Mouse (Mus musculus): Measurements from ENCODE around the gene Ppp1r1c. TPM values are rescaled to one million over a fixed set of nuclear protein-coding genes. Genes with fewer than 3 reads are reported as not detected.

Ppp1r1c gene
- polyA plus RNA-seq, 1 experiment, result not detected

DNA sequence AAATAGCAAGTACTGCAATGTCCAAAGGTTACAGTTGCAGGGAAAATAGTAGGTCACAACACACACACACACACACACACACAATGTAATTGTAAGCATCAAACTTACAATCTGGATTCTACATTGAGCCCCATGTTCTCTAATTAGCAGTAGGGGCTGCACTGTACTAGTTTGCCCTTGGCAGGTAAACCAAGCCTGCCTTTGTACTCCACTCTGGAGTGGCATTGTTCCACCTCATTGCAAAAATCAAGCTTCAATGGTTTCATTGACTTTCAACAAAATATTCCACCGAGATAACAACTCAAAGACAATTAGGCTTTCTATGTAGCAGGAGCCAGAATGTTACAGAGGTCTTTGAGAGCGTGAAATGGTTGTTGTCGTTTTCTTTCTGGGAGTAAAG, 62.7 kb downstream of the Ppp1r1c start:
- TF ChIP-seq CTCF (IDR thresholded peaks at IDR 0.05; ENCODE audit: low read depth, low read length), result no peak
- no peak for TF ChIP-seq EP300 (IDR thresholded peaks at IDR 0.05; ENCODE audit: insufficient read depth, low read depth, low read length)
- no peak for TF ChIP-seq POLR2A (IDR thresholded peaks at IDR 0.05; ENCODE audit: insufficient read depth, low read length)
- Histone ChIP-seq H3K27me3 (ENCODE audit: control insufficient read depth, insufficient read depth, low read length, poor library complexity, severe bottlenecking) (no peaks in the 10 kb centered on the region), H3K4me1 (ENCODE audit: control insufficient read depth, insufficient read depth, low read length) (no peaks in the 10 kb centered on the region), H3K9me3 (replicated peaks; ENCODE audit: control insufficient read depth, insufficient read depth, low read length, poor library complexity, severe bottlenecking) (no peaks in the 10 kb centered on the region), H3K36me3 (ENCODE audit: control insufficient read depth, insufficient read depth, low read length, poor library complexity, severe bottlenecking) (no peaks in the 10 kb centered on the region), H3K9ac (ENCODE audit: low read depth, poor library complexity, severe bottlenecking) (no peak overlapping the region), H3K27ac (ENCODE audit: insufficient read depth, low read length) (no peak overlapping the region), H3K4me3 (ENCODE audit: low read depth, low read length) (no peak overlapping the region)

DNA sequence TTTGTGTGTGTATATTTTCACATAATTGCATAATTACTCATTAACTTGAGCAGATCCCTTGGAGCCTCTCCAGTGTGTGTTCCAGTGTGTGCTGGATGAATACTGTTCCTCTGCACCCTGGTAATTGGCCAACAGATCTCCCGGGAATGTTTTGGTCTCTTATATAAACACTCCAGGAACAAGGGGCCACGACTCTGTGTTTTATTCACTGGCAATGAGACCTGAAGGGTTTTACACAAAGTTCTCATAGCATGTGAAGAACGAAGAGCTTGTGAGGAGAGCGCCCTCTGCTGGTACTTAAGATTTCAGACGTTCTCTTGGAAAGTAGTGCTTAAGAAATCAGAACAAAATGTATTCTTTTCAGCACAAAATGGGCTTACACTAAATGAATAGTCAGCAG, 66.8 kb downstream of the Ppp1r1c start:
- TF ChIP-seq CTCF (IDR thresholded peaks at IDR 0.05; ENCODE audit: low read depth, low read length) (no peak), POLR2A (IDR thresholded peaks at IDR 0.05; ENCODE audit: insufficient read depth, low read length) (no peak), EP300 (IDR thresholded peaks at IDR 0.05; ENCODE audit: insufficient read depth, low read depth, low read length) (no peak)
- H3K9ac ChIP-seq (ENCODE audit: low read depth, poor library complexity, severe bottlenecking), result no peak overlapping the region
- H3K27me3 ChIP-seq (ENCODE audit: control insufficient read depth, insufficient read depth, low read length, poor library complexity, severe bottlenecking), result no peaks in the 10 kb centered on the region
- no peak overlapping the region for H3K27ac ChIP-seq (ENCODE audit: insufficient read depth, low read length)
- H3K4me1 ChIP-seq (ENCODE audit: control insufficient read depth, insufficient read depth, low read length), result no peaks in the 10 kb centered on the region
- H3K36me3 ChIP-seq (ENCODE audit: control insufficient read depth, insufficient read depth, low read length, poor library complexity, severe bottlenecking), result no peaks in the 10 kb centered on the region
- H3K4me3 ChIP-seq (ENCODE audit: low read depth, low read length), result no peak overlapping the region
- H3K9me3 ChIP-seq (replicated peaks; ENCODE audit: control insufficient read depth, insufficient read depth, low read length, poor library complexity, severe bottlenecking), result no peaks in the 10 kb centered on the region

DNA sequence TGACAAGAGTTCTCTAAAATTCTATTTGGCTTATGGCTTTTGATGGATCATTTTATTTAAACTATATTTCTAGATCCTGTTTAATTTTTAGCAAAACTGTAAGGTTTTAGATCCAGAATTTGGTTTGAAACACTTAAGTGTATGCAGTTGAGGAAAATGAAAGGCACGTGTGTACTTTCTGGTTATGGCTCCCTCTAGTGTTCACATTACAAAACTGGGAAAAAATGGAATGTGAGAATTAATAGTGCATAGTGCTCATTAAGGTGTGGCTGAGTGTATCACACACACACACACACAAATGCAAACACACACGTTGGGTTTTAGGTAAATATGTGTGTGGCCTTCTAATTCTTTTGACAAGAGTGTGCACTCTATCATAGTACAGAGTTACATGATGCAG, 70.2 kb downstream of the Ppp1r1c start:
- H3K9me3 ChIP-seq (replicated peaks; ENCODE audit: control insufficient read depth, insufficient read depth, low read length, poor library complexity, severe bottlenecking), result no peaks in the 10 kb centered on the region
- H3K27ac ChIP-seq (ENCODE audit: insufficient read depth, low read length), result no peak overlapping the region
- TF ChIP-seq EP300 (IDR thresholded peaks at IDR 0.05; ENCODE audit: insufficient read depth, low read depth, low read length), result no peak
- H3K4me1 ChIP-seq (ENCODE audit: control insufficient read depth, insufficient read depth, low read length), result no peaks in the 10 kb centered on the region
- H3K27me3 ChIP-seq (ENCODE audit: control insufficient read depth, insufficient read depth, low read length, poor library complexity, severe bottlenecking), result no peaks in the 10 kb centered on the region
- no peaks in the 10 kb centered on the region for H3K36me3 ChIP-seq (ENCODE audit: control insufficient read depth, insufficient read depth, low read length, poor library complexity, severe bottlenecking)
- H3K4me3 ChIP-seq (ENCODE audit: low read depth, low read length), result no peak overlapping the region
- no peak overlapping the region for H3K9ac ChIP-seq (ENCODE audit: low read depth, poor library complexity, severe bottlenecking)

DNA sequence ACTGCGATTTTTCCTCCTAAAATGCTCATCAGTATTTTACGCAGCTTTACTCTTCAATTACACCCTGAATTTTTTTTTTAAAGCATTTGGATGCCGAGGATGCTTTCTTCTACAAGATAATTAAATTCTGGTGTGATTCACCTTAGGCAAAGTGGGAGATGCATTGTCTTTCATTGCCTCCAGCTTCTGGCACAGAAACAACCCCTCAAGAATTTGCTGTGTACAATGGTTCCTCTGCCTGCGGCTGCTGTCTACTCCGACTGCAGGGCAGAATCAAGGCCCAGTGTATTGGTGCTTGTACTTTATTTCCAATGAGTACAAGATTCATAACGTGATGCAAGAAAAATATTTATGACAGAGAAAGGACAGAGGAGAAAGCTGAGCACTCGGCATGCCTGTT, 73.2 kb downstream of the Ppp1r1c start:
- no peaks in the 10 kb centered on the region for H3K27me3 ChIP-seq (ENCODE audit: control insufficient read depth, insufficient read depth, low read length, poor library complexity, severe bottlenecking)
- H3K27ac ChIP-seq (ENCODE audit: insufficient read depth, low read length), result no peak overlapping the region
- H3K9ac ChIP-seq (ENCODE audit: low read depth, poor library complexity, severe bottlenecking), result no peak overlapping the region
- TF ChIP-seq POLR2A (IDR thresholded peaks at IDR 0.05; ENCODE audit: insufficient read depth, low read length) (no peak), CTCF (IDR thresholded peaks at IDR 0.05; ENCODE audit: low read depth, low read length) (no peak), EP300 (IDR thresholded peaks at IDR 0.05; ENCODE audit: insufficient read depth, low read depth, low read length) (no peak)
- H3K4me1 ChIP-seq (ENCODE audit: control insufficient read depth, insufficient read depth, low read length), result no peaks in the 10 kb centered on the region
- no peak overlapping the region for H3K4me3 ChIP-seq (ENCODE audit: low read depth, low read length)
- no peaks in the 10 kb centered on the region for H3K9me3 ChIP-seq (replicated peaks; ENCODE audit: control insufficient read depth, insufficient read depth, low read length, poor library complexity, severe bottlenecking)
- no peaks in the 10 kb centered on the region for H3K36me3 ChIP-seq (ENCODE audit: control insufficient read depth, insufficient read depth, low read length, poor library complexity, severe bottlenecking)

DNA sequence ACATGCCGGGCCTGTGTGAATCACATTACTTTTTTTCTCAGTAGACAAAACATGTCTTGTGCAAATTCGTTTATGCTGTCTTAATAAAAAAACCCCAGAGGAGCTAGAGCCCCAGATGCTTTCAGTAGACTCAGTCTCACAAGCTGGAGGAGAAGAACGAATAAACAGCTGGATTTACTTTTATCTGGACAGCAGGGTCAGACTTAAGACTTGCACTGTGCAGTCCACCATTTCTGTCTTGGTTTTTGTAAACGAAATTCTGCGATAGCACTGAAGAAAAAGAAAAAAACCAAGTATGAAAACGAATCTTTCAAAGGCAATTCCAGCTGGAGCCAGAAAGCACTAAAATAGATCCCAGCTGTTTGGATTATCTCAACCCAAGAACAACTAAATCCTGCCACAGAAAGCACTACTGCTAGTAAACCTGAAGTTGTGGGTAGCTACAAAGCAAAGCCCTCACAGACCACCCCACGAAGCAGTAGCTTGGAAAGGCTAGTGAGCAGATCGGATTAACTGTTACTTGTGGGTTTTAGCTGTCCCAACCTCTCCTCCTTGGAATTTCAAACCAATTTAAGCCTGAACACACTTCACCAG, 78.1 kb downstream of the Ppp1r1c start:
- TF ChIP-seq CTCF (IDR thresholded peaks at IDR 0.05; ENCODE audit: low read depth, low read length), result no peak
- no peak for TF ChIP-seq POLR2A (IDR thresholded peaks at IDR 0.05; ENCODE audit: insufficient read depth, low read length)
- no peak for TF ChIP-seq EP300 (IDR thresholded peaks at IDR 0.05; ENCODE audit: insufficient read depth, low read depth, low read length)
- no peaks in the 10 kb centered on the region for H3K36me3 ChIP-seq (ENCODE audit: control insufficient read depth, insufficient read depth, low read length, poor library complexity, severe bottlenecking)
- H3K9ac ChIP-seq (ENCODE audit: low read depth, poor library complexity, severe bottlenecking), result no peak overlapping the region
- no peaks in the 10 kb centered on the region for H3K27me3 ChIP-seq (ENCODE audit: control insufficient read depth, insufficient read depth, low read length, poor library complexity, severe bottlenecking)
- no peak overlapping the region for H3K4me3 ChIP-seq (ENCODE audit: low read depth, low read length)
- no peak overlapping the region for H3K27ac ChIP-seq (ENCODE audit: insufficient read depth, low read length)
- no peaks in the 10 kb centered on the region for H3K9me3 ChIP-seq (replicated peaks; ENCODE audit: control insufficient read depth, insufficient read depth, low read length, poor library complexity, severe bottlenecking)
- H3K4me1 ChIP-seq (ENCODE audit: control insufficient read depth, insufficient read depth, low read length), result no peaks in the 10 kb centered on the region

DNA sequence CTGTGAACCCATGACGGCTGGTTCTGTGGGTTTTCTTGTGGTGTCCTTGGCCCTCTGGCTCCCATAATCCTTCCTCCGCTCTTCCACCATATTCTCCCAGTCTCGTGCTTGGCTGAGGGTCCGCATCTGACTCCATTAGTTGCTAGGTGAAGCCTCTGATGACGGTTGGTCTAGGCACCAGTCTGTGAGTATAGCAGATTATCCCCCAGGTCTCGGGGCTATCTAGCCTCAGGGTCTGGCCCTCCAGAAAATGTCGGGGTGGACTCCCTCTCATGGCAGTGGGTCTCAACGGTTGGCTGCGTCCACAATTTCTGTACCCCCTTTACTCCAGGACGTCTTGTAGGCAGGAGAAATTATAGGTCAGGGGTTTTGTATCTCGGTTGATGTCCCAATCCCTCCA, 78.9 kb downstream of the Ppp1r1c start:
- Histone ChIP-seq H3K9ac (ENCODE audit: low read depth, poor library complexity, severe bottlenecking) (no peak overlapping the region), H3K4me3 (ENCODE audit: low read depth, low read length) (no peak overlapping the region), H3K4me1 (ENCODE audit: control insufficient read depth, insufficient read depth, low read length) (no peaks in the 10 kb centered on the region), H3K27me3 (ENCODE audit: control insufficient read depth, insufficient read depth, low read length, poor library complexity, severe bottlenecking) (no peaks in the 10 kb centered on the region), H3K36me3 (ENCODE audit: control insufficient read depth, insufficient read depth, low read length, poor library complexity, severe bottlenecking) (no peaks in the 10 kb centered on the region), H3K9me3 (replicated peaks; ENCODE audit: control insufficient read depth, insufficient read depth, low read length, poor library complexity, severe bottlenecking) (no peaks in the 10 kb centered on the region), H3K27ac (ENCODE audit: insufficient read depth, low read length) (no peak overlapping the region)
- TF ChIP-seq POLR2A (IDR thresholded peaks at IDR 0.05; ENCODE audit: insufficient read depth, low read length) (no peak), EP300 (IDR thresholded peaks at IDR 0.05; ENCODE audit: insufficient read depth, low read depth, low read length) (no peak), CTCF (IDR thresholded peaks at IDR 0.05; ENCODE audit: low read depth, low read length) (no peak)
